Mouse (Mus musculus) gastrocnemius, adult 2 months (tissue): Measurements from ENCODE around the gene Iqcc. TPM values are rescaled to one million over a fixed set of nuclear protein-coding genes. Genes with fewer than 3 reads are reported as not detected.

Experiments used
- DNase-seq: peaks from one replicate; pipeline ENCODE4 v3.0.0; 2022
- H3K27ac ChIP-seq: fragments of 200-600 bp; 2 replicates; pipeline ENCODE4 v1.8.1; 2022; ENCODE audit warnings: mild to moderate bottlenecking
- H3K4me3 ChIP-seq: fragments of 200-600 bp; 2 replicates; pipeline ENCODE4 v1.8.1; 2022; ENCODE audit warnings: mild to moderate bottlenecking, moderate library complexity
- CTCF ChIP-seq: fragments of 200-600 bp; IDR thresholded peaks from 2 replicates; pipeline ENCODE4 v1.8.1; 2022; ENCODE audit warnings: antibody characterized with exemption, mild to moderate bottlenecking, moderate library complexity
- intact Hi-C: fragments of 180-260 bp; cut with DNase I; formaldehyde crosslinking; loops from one replicate; pipeline ENCODE4 v1.15.1; 2025
- total RNA-seq, 2 experiments: library from RNA; stranded (reverse); gene quantifications; 2 replicates each; pipeline ENCODE4 v1.2.3; 2021

The Iqcc gene
- total RNA-seq, 2 experiments from 2014 or later: 9.0 to 10.8 TPM

DNA sequence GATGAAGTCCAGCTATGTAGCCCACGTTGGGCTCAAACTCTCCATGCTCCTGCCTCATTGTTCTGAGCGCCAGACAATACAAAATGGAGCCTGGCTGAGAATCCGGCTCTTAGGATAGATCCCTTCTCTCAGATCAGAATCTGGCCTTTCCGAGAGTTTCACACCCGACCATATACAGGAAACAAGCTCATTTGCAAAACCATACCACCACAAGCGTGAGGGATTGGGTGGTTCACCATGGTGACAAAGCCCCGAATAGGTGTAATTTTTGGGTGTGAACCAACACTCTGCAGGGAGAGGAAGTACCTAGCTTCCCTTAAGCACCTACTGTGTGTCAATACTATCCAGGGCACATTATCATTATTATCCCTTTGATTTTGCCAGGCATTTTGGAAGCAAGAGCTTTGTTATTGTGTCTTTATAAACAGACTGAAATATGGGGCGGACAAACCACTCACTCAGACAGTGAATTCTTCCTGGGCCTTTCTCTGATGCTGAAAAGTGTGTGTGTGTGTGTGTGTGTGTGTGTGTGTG is 47.3 kb downstream of the Iqcc start:
- intact Hi-C loops: no loop called here
- H3K27ac ChIP-seq: no peak overlapping the region
- DNase-seq: no peak
- no peak overlapping the region for H3K4me3 ChIP-seq
- TF ChIP-seq CTCF: no peak

DNA sequence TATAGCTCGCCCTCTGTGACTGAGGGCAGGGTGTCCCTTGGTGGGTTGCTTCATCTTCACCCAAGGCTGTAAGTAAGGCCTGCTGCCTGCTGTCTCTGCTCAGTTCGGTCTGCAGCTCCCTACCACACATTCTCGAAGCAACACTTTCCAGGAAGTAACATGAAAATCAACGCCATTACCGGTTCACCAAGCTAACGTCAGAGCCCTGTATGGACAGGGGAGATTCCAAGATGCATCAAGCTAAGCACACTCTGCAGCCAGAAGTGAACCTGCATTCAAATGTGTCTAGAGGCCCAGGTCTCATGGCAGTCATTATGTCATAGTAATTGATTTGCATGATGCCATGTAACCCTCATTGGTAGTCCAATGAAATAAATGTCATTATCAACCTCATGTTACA is 48.9 kb downstream of the Iqcc start:
- H3K4me3 ChIP-seq: no peak overlapping the region
- intact Hi-C loops: no loop called here
- H3K27ac ChIP-seq: no peak overlapping the region
- no peak for DNase-seq
- no peak for TF ChIP-seq CTCF

DNA sequence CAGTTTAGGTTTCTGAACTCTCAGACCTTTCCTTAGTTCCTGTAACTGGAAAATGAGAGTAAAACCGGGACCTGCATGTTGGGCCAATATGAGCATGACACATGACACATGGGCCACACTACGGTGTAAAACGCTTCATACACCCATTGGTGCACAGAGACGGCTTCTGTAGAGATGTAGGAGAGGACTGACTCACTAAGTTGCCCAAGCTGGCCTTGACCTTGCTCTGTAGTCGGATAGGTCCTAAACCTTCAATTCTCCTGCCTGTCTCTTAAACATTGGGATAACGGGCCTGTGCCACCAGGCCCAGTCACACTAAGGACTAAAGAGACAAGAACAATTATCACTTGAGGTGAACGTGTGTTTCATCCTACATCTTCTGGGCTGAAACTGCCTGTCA is 50.5 kb downstream of the Iqcc start:
- no peak overlapping the region for H3K4me3 ChIP-seq
- H3K27ac ChIP-seq: no peak overlapping the region
- intact Hi-C loops: no loop called here
- DNase-seq: no peak
- no peak for TF ChIP-seq CTCF

GRCm38 (mm10) chr4:129565139-129565538 is 53.8 kb downstream of the Iqcc start:
- TF ChIP-seq CTCF: no peak
- intact Hi-C loops: no loop called here
- no peak overlapping the region for H3K4me3 ChIP-seq
- DNase-seq: no peak
- no peak overlapping the region for H3K27ac ChIP-seq

Other genes starting within 250 kb of the Iqcc start
- gene Zbtb8a, start 241.0 kb downstream of the Iqcc start, total RNA-seq: 1 to 10 TPM in 1 of 2 experiments, under 1 TPM in 1; 0.61 to 1.3 TPM
- gene Zbtb8b, start 178.2 kb downstream of the Iqcc start, total RNA-seq: not detected
- gene Bsdc1, start 157.5 kb downstream of the Iqcc start, total RNA-seq: 10 to 100 TPM; 34.8 to 36.4 TPM
- gene Tssk3, start 128.1 kb downstream of the Iqcc start, total RNA-seq: not detected
- not detected for gene Fam229a, start 127.9 kb downstream of the Iqcc start, total RNA-seq
- 1 to 10 TPM in 1 of 2 experiments, under 1 TPM in 1; 0.69 to 1.1 TPM for gene Marcksl1, start 105.5 kb downstream of the Iqcc start, total RNA-seq
- 10 to 100 TPM in 1 of 2 experiments, 1 to 10 TPM in 1; 9.1 to 10.6 TPM for gene Hdac1, start 76.4 kb downstream of the Iqcc start, total RNA-seq
- gene Lck, start 45.5 kb downstream of the Iqcc start, total RNA-seq: not detected
- gene Fam167b, start 40.5 kb downstream of the Iqcc start, total RNA-seq: not detected
- gene Eif3i, start 18.5 kb downstream of the Iqcc start, total RNA-seq: 100 to 1,000 TPM; 134 to 137 TPM
- 10 to 100 TPM; 29.8 to 31.9 TPM for gene Tmem234, start 18.4 kb downstream of the Iqcc start, total RNA-seq
- gene Dcdc2b, start 4.8 kb downstream of the Iqcc start, total RNA-seq: 1 to 10 TPM in 1 of 2 experiments, under 1 TPM in 1; 0.77 to 3.1 TPM
- 10 to 100 TPM; 31.1 to 38.4 TPM for gene Ccdc28b, start 4.8 kb upstream of the Iqcc start, total RNA-seq
- gene Txlna, start 22.0 kb upstream of the Iqcc start, total RNA-seq: 10 to 100 TPM; 19.7 to 21.1 TPM
- 10 to 100 TPM; 80.9 to 85.9 TPM for gene Kpna6, start 53.7 kb upstream of the Iqcc start, total RNA-seq
- gene Tmem39b, start 77.7 kb upstream of the Iqcc start, total RNA-seq: 1 to 10 TPM; 3.1 to 4.4 TPM
- 10 to 100 TPM; 24.3 to 27.0 TPM for gene Khdrbs1, start 123.2 kb upstream of the Iqcc start, total RNA-seq
- 100 to 1,000 TPM; 569 to 658 TPM for gene Ptp4a2, start 192.1 kb upstream of the Iqcc start, total RNA-seq